Mouse (Mus musculus) CD4-positive helper T cell, adult 2 months (primary cell): ENCODE results near the gene Nav1.

Experiments
- DNase-seq: peaks from one replicate; pipeline ENCODE4 v3.0.0-alpha.2; 2012; ENCODE audit warnings: low read depth, missing footprints, low spot score

Nav1 gene

DNA sequence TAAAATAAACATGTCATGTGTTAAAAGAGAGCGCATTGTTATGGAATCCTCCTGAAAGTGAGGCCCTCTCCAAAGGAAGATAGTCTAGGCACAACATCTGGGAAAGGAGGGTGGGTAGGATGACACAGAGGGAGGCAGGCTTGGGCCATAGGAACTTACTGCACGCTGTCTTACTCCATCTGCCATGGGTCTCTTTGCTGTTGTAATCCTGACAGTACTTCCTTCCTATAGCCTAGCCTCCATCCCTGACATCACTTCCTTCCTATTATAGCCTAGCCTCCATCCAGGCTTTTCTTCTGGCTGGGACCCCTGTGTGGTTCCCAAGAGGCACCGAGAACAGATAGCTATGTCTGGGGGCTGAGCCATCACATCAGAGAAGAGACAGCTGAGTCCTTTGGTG is 10.2 kb upstream of the Nav1 start:
- no peak for DNase-seq

DNA sequence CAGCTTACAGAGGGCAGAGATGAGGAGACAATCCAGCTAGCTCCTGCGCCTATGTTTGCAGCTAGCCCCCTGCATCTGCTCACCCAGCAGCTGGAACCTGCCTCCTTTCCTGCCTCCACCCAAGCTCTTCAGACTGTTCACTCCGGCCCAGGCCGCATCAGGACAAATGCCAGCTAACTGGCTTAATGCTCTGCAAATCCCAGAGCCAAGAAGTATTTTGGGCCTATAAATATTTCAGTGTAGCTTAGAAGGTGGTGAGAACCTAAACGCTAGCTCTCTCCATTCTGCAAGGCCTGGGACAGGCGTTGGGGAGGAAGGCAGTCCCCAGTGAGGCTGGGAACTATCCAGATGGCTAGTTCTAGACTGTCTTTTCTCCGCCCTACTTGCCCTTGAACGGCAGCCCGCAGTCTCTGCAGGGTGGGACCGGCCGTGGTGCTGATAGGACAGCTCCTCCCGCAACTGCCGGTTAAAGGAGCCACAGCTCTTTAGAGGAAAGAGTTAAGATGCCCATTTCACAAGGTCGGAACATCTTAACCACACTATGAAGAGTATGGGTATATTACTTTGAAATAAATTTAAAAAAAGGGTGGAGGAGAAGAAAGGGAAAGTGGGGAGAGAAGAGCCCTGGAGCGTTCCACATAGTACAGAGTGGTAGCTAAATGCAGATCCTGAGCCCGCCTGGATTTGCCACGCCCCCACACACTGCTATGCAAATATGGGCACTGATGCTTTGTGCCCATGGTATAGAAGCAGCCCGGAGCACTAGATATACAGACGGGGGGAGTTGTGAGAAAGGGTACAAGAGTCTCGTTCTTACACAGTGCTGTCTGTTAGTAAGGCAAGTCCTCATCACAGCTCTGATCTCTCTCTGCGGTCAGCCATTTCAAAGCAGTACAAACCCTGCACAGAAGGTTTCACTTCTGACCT is 8.9 kb upstream of the Nav1 start:
- DNase-seq = peak; percentile 29

DNA sequence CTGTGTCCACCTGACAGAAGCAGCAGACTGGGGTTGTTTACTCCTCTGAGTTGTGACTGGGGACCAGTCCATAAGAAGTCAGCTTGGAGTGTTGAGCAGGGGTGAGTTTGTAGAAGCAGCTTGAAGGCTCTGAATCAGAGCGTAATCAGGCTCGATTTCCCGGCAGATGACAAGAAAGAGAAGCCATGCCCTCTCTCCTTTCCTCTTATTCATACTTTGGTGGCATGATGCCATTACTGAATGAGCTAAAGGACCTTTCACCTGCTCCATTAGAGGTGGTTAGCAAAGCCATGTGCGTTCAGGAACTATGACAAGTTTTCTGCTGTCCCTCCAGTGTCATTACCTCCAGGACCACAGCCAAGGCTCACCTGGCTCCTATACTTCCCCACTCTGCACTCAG is 2.5 kb upstream of the Nav1 start:
- no peak for DNase-seq

DNA sequence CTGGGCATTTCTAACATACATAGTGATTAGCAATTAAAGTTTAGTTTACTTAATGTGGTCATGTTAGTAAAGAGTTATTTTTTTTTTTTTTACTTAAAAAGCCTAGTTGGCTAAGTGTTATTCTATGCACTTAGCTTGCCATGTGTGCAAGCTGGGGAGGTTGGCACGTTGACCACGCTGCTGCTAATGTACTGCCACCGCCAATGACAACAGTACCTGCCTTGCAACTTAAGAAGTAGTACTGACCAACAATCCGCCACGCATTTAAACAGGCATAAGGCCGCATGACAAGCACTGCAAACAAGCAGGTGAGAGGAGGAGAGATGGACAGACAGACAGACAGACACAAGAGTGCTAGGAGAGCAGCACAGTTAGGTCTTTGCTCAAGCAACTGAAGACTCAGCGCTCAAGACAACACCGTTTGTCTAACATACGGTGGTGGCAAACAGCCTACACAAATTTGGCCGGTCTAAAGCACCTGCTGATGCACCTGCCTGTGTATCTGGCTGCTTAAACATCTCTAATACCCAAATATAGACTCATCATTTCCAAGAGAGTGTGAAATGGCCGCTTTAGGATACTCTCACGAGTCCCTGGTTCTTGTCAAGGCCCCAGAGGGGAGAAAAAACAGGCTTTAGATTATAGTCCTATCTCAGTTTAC is 610 bp downstream of the Nav1 start:
- no peak for DNase-seq

DNA sequence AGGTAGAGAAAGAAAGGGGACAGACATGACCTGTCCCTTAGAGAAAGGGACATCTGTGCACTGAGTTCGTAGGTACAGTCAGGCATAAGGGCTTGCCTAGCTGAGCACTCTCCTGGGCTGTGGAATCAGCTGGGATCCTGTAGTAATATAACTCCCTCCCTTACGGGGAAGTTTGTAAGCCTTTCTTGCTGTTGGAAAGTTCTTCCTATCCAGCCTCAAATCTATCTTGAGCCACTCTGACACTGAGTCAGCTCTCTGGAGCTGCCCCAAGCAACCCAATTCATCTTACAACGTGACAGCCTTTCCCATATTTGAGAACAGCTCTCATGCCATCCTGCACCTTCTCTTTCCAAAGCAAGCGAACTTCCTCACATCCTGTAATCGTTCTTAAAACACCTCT is 1.6 kb downstream of the Nav1 start:
- no peak for DNase-seq

DNA sequence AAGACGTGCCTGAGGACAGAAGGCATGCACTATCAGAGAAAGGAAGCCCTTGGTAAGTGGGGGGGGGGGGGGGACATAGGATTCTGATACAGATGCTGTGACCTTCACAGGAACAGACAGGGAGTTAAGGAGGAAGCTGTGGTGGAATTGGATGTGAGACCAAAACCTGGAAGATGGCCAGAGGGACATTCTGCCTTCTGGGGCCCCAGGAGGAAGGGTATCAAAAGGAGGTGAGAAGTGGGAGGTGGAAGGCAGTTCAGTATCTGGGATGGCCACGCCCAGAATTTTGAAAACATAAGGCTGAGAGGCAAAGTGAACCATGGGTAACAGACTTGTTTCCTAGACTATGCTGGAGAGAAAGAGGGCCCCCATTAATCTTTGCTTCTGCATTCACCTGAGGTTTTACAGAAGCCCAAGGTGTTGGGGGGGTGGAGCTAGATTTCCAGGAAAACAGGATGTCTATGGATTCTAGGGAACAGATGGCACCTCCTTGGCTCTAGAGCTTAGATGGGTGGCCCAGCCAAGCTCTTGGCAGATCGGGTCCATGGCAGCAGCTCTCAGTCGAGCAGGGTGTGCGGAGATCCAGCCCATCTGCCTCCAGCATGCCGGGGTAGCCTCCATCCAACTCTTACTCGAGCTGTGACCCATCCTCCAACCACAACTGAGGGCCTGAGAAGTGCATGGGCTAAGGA is 2.6 kb downstream of the Nav1 start:
- DNase-seq = no peak

DNA sequence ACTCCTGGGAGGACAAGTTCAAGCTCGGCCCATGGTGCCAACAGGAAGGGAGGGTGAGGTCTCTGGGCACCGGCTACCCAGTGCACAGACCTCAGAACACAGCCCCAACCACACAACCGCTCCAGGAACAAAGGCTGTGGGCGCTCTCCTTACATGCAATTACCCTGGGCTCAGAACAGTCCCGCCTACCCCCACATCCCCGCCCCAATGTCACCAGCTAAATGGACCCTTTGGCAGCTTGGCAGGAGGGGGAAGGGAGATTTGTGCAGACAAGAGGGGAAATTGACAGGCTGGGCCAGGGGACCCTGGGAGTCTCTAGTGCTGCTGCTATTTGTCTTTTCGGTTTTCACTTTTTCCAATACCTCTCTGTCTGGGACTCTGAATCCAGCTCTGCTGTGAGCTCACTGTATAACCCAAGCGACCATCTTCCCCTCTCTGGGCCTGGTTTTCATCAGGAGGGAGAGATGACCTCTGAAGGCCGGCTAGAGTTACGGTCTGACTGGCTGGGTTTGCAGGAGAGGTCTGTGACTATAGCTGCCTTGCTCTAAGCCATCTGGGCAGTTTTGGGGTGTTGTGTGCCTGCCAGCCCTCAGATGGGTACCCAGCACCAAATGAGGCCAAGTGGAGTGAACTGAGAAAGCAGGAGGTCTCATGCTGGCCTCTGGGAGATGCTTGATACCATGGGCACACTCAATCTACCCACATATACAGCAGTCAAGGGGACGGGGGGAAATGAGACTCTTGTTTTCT is 3.8 kb downstream of the Nav1 start:
- no peak for DNase-seq

DNA sequence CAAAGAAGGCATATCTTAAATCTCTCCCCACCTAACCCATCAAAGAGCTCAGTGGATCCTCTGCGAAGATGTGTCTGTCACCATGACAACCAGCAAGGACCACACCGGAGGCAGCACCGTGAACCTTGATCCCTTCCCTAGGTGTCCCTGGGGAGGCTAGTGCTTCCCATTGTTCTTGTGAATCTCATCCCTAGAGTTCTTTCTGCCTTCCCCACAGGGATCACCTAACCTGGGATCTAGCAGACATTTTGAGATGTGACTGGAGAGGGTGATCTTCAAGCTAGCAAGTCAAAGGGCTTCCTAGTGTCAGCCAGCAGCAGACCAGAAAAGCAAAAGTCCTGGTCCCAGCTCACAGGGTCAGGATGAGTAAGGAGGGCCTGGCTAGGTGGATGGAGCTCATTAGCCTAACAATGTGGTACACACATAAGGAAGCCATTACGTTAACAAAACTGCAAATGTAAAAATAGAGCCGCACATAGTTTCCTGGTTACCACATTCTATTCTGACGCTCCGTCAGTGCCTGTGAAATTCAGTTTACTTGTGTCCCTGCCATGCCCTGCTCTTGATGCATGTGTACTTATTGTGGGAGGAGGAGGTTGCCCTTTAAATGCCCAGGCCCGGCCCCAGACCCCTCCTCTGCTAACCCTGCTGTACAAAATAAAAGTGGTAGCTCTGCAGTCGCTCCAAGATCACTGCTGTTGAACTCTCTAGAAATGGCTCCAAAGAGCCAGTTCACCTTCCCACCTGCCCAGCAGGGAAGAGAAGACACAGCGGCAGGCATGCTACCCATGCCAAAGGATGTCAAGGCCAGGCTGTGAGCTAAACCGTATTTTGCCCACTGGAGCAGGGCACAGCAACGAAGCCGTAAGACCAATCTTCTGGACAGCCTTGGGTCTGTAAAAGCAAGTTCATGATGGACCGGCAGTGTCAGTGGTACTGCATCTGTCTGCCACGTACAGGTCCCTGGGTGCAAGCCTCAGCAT is 6.8 kb downstream of the Nav1 start:
- DNase-seq = no peak

DNA sequence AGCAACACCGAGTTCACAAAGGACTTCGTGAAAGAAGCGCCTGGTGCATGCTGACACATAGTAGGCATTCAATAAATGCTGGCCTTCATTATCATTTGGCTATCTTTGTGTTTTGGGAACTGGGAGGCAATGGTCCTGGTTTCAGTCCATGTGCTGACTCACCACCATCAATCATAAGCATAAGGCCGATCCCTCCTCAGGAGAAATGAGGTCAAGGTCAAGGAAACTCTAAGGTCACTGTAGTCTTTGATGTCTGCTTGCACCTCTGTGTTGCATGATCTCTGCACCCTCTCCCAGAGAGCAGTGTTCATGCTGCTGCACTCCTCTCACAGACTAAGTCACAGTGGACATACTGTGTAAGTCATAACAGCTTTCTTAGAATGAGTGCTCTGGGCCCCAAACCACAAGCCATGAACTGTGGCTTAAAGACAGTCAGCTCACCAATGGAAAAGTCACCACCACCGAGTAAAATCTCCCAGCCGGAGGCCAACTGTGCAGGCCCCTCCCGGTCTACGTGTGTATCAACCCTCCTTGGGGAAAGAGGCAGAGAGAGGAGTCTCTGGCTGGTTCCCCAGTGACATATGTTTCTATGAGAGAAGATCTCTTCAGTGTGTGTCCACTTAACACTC is 8.7 kb downstream of the Nav1 start:
- peak; percentile 30 for DNase-seq

DNA sequence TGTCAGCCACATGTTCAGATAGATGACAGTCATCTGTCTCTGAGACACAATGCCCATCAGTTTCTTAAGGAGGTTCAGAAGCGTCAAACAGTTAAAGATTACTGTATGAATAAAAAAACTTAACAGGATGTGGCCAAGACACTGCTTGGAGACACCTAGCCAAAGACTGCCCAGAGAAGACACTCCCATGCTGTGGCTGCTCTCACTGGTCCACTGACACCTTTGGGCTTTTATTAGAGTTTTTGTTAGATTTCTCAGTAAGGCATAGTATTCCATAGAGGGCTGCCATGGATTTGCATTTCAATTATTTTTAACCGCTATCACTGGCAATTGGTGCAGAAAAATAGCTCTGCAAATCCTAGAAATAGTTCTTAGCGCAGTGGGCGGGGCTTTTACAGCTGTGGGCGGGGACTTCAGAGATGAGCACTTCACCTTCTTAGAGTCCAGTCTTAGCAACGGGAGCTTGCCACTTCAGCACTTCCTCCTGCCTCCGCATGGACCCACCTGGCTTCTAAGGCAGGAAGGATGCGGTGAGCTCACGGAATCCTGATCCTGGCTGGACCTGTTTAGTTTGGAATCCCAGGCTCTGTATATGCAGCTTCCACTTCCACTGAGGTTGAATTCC is 12.7 kb downstream of the Nav1 start:
- peak; percentile 44 for DNase-seq

DNA sequence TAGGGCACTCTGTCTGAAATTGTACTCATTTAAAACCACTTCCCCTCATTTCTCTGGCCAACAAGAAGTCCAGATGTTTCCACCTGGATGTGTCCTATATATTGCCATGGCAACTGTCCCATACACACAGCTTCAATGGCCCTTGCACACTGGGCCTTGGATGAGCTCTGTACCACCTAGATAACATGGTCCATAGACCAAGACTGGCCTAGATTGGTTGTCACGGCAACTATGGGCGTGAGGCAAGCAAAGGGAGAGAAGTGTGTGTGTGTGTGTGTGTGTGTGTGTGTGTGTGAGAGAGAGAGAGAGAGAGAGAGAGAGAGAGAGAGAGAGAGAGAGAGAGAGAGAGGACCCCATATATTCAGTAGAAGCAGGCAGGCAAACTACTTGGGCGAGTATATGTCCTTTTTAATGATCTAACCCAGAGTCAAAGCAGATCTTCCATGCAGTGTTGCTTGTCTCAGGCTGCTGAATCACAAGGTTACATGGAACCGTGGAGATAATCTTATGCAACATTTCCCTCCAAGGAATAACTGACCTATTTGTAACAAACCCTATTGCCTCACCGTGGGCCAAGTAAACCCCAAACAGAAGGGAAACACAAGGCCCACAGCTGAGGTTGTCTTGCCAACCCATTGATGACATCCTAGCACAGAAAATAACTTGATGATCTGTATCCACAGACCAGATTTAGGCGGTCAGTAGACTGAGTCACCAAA is 13.4 kb downstream of the Nav1 start:
- DNase-seq = no peak

DNA sequence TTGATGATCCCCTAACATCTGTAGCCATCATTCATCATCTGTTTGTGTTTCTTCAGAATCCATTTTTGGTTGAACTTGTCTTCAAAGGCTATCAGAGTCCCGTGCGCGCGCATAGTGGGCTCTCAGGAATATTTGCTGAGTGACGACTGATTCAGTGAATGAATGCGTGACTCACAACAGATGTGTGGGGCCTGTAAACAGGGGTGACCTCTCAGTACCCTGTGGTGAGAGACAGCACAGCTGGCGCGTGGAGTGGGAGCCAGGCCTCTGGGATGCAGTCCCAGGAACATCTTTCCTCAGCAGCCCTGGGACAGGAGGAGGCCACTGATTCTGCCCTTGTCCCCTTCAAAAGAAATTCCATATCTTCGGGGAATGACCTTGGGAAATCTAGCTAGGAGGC is 16.3 kb downstream of the Nav1 start:
- no peak for DNase-seq

DNA sequence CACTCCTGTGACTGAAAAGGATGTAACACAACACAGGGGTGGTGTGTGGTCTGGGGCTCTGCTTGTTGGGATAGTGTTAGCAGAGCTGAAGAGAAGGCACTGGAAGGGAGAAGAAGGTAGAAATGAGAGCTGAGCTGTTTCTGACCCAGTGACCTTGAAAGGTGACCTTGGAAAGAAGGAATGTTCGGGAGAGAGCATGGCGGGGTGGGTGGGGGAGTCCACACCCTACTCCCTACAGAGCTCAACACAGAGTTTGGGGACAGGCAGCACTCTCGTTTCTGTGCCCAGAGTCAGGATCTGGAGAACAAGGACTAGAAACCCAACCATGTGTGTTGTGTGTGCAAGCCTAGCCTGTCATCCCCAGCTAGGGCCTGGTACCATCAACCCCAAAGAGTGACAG is 18.1 kb downstream of the Nav1 start:
- no peak for DNase-seq

DNA sequence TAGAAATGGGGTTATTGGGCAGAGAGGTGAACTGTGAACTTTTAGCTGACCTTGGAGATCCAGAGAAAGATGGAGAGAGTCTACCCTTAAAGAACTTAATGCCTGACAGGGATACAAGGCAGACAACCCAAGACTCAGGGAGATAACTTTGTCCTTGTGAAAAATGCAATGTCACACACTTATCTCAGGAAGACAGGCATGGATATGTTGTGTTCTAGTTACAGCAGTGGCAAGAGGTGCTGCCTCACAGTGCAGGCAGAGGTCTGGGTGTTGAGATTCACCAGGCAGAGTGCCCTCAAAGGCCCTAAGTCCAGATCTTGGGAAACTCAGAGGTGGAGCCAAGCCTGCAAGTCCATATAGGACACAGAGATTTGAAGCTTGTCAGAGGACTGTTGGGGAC is 20.2 kb downstream of the Nav1 start:
- DNase-seq = no peak

DNA sequence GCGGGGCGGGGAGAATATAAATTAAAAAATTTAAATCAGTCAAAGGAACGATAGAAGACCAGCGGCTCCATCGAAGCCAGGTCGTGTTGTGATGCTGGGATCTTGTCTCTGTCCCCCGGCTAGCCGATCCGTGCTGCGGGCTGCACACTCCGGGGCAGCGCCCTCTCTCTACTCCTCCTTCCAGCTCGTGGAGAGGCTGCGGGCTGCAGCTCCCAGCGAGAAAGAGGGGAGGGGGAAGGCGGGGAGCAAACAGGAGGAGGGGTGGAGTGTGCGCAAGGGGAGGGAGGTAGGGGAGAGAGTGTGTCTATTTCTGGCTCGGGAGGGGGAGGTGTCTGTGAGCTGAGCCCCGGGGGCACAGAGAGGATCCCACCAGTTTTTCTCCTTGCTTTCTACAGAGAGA is 21.5 kb downstream of the Nav1 start:
- DNase-seq = peak; percentile 15

DNA sequence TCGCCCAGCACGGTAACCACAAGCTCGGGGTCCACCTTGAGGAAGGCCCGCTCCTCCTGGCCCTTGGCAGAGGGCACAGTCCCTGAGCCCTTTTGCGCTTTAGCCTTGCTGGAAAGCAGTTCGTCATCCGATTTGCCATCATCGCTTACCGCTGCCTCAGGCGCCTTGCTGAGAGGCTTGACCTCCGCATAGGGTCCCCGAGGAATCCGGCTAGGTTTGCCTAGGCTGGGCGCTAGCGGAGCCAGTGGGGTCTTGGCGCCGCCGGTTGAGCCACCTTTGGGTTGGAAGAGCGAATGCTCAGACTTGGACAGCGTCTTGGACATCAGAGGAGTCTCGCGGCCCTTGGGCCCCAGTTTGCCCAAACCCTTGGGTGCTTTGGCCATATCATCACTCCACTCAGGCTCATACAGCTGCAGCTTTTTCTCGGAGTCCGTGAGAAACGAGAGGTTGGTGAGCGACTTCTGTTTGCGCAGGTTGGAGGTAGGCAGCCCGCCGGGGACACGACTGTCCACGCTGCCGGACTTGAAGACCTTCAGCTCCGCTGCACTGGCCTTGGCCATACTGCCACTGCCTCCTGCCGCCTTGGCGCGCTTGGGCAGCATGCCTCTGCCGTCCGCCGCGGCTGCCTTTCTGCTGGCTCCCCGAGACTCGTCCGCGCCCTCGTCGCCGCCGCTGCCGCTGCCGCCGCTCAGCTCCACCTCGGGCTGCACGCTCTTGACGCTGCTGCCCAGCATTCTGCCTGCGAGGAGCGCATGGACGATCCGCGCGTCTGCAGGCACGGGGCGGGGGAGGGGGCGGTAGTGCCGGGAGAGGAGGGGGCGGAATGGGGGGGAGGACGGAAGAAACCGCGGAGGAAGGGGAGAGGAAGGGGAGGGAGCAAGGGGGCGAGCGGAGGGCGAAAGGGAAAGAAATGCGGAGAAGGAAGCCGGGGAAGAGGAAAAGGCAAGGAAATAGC is 22.2 kb downstream of the Nav1 start:
- DNase-seq = peak; percentile 27

DNA sequence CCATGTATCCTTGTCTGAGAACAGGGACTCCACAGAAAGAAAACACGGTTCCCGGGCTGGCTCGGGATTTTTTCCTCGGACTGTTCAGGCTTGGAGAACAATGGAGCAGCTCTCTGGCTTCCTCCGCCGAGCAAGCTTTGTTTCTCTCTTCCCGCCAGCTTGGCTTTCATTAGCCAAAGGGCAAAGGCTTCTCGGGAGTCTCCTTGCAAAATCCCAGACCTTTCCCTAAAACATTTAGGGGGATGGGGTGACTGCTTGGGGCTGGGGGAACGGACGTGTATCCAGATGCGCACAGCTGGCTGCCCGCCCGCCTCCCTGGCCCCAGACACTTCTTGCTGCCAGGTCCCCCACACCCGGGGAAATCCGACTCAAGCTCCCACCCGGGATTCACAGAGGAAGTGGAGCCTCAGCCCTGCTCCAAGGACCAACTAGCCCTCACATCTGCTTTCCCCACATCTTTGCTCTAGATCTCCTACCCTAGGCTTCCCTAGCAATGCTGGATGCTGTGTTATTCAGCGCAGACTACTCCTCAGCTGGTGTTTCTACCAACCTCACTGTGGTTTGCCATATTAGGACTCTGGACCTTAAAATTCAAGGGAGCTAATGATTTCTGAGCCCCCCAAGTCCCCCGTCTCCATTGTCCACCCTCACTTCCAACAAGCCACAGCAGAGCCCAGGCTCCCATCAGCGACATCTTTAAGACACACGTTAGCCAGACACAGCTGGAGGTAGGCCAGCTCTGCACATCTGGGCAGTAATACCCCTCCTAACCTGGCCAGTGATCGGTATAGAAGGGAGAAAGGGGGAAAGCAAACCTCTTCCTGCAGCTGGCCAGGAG is 23.2 kb downstream of the Nav1 start:
- DNase-seq = no peak
